18 mouse cellular contexts compared by ENCODE assay signal in genomic region chr17:85548061-85548460, GRCm38 (mm10).
"Had no signal": no experiment of that assay in that cellular context is flagged by ENCODE, and none has a peak within 500 bp of the region (broad histone marks: within the 10 kb centered on the region; RNA-seq: fewer than 3 reads in every experiment).

No protein-coding gene starts in this region.

- H3K27me3 ChIP-seq: kidney, embryonic 15.5 days; liver, embryonic 13.5 days had no signal

- H3K9ac ChIP-seq: kidney, embryonic 15.5 days; liver, embryonic 13.5 days; lung, embryonic 14.5 days had no signal

- H3K4me3 ChIP-seq: kidney, embryonic 15.5 days; liver, embryonic 13.5 days had no signal

- H3K27ac ChIP-seq: hindbrain, postnatal 0 days; kidney, embryonic 15.5 days; liver, embryonic 13.5 days; macrophage had no signal

- H3K9me3 ChIP-seq: kidney, embryonic 15.5 days; liver, embryonic 13.5 days had no signal

- H3K36me3 ChIP-seq: kidney, embryonic 15.5 days; liver, embryonic 13.5 days had no signal

- ATAC-seq: hindbrain, postnatal 0 days; inflammation-experienced regulatory T-cells, adult 6 months; lung, postnatal 0 days had no signal

- H3K4me1 ChIP-seq: kidney, embryonic 15.5 days; liver, embryonic 13.5 days had no signal

- H3K4me2 ChIP-seq: kidney, embryonic 15.5 days; liver, embryonic 13.5 days; lung, embryonic 14.5 days; midbrain, embryonic 11.5 days had no signal

- DNase-seq: kidney, adult 11 months; kidney, adult 8-10 months; kidney, postnatal 10 days; kidney, postnatal 36 days; layer of hippocampus, postnatal 36 days; left cerebral cortex, postnatal 4 days; liver, embryonic 13.5 days; lung, embryonic 14.5 days; midbrain, embryonic 14.5 days; right cerebral cortex, adult 18-20 months; right cerebral cortex, postnatal 25 days; thymus, postnatal 36 days had no signal
